Mouse (Mus musculus): ENCODE results near the gene Adgrd1. TPM values are rescaled to one million over a fixed set of nuclear protein-coding genes. Genes with fewer than 3 reads are reported as not detected.

The Adgrd1 gene
- polyA plus RNA-seq, 1 experiment from 2014 or later = 0.96 TPM

GRCm38 (mm10) chr5:129155902-129156311 is 59.4 kb downstream of the Adgrd1 start:
- WGBS = 30% methylated on average over 9 of the region's 9 CpGs
- H3K27me3 ChIP-seq (ENCODE audit: insufficient read depth, low read length) = no peaks in the 10 kb centered on the region
- H3K4me3 ChIP-seq (replicated peaks; ENCODE audit: low read depth, low read length) = no peak overlapping the region
- no peaks in the 10 kb centered on the region for H3K9me3 ChIP-seq (replicated peaks; ENCODE audit: low read length)
- H3K9ac ChIP-seq (ENCODE audit: low read depth, low read length) = no peak overlapping the region
- no peak for TF ChIP-seq CTCF (IDR thresholded peaks at IDR 0.05; ENCODE audit: low read depth)
- DNase-seq (ENCODE audit: low spot score) (no peak), ATAC-seq (replicated peaks; ENCODE audit: low FRiP score, low read depth) (no peak)
- no peak overlapping the region for H3K4me2 ChIP-seq (ENCODE audit: low read length)
- H3K27ac ChIP-seq = no peak overlapping the region
- H3K4me1 ChIP-seq (replicated peaks; ENCODE audit: insufficient read depth, low read length) = no peaks in the 10 kb centered on the region
- H3K36me3 ChIP-seq (ENCODE audit: insufficient read depth, low read length) = no peaks in the 10 kb centered on the region

DNA sequence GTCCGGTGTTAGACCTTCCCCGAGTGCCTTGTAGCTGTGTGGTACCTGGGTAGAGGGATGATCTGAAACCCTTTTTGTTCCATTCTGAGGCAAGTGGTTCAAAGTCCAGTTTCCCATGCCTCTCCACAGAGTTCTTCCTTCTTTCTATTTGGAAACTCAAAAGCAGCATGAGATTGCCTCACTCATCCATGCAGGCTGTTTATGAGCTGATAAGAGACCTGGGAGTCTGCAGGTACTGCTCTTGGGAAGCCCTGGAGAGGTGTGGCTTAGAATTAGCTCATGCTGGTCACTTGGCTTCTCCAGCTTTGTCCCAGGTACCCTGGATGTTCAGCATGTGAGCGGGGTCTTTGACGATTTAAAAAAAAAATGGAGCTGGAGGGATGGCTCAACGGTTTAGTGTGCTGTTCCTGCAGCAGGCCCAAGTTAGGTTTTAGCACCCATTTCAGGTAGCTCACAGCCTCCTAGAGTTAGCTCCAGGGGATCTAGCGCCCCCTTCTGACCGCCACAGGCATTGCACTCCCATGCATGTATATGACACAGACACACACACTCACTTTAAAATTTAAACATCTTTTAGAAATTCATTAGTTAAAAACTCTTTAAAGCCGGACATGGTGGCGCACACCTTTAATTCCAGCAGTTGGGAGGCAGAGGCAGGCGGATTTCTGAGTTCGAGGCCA is 65.0 kb downstream of the Adgrd1 start:
- Histone ChIP-seq H3K27ac (no peak overlapping the region), H3K9ac (ENCODE audit: low read depth, low read length) (no peak overlapping the region)

GRCm38 (mm10) chr5:129163416-129163815 is 66.9 kb downstream of the Adgrd1 start:
- Histone ChIP-seq H3K4me2 (ENCODE audit: low read length) (no peak overlapping the region), H3K9ac (ENCODE audit: low read depth, low read length) (no peak overlapping the region), H3K9me3 (replicated peaks; ENCODE audit: low read length) (no peaks in the 10 kb centered on the region), H3K4me1 (replicated peaks; ENCODE audit: insufficient read depth, low read length) (peaks cover 19% of the 10 kb centered on the region; the same call in 1 of the 2 replicates), H3K36me3 (ENCODE audit: insufficient read depth, low read length) (no peaks in the 10 kb centered on the region), H3K4me3 (replicated peaks; ENCODE audit: low read depth, low read length) (no peak overlapping the region), H3K27me3 (ENCODE audit: insufficient read depth, low read length) (no peaks in the 10 kb centered on the region), H3K27ac (peak overlapping the region; percentile 74)
- DNase-seq (ENCODE audit: low spot score) (no peak), ATAC-seq (replicated peaks; ENCODE audit: low FRiP score, low read depth) (no peak)
- 70% methylated on average over 8 of the region's 8 CpGs for WGBS
- TF ChIP-seq CTCF (IDR thresholded peaks at IDR 0.05; ENCODE audit: low read depth) = no peak

More for the DNA sequence above, 65.0 kb downstream of the Adgrd1 start:
- Histone ChIP-seq H3K36me3 (ENCODE audit: insufficient read depth, low read length) (no peaks in the 10 kb centered on the region), H3K4me3 (replicated peaks; ENCODE audit: low read depth, low read length) (no peak overlapping the region), H3K27me3 (ENCODE audit: insufficient read depth, low read length) (no peaks in the 10 kb centered on the region), H3K9me3 (replicated peaks; ENCODE audit: low read length) (no peaks in the 10 kb centered on the region), H3K4me2 (ENCODE audit: low read length) (no peak overlapping the region), H3K4me1 (replicated peaks; ENCODE audit: insufficient read depth, low read length) (peaks cover 19% of the 10 kb centered on the region; the same call in 1 of the 2 replicates)
- 79% methylated on average over 11 of the region's 11 CpGs for WGBS
- DNase-seq (ENCODE audit: low spot score) (no peak), ATAC-seq (replicated peaks; ENCODE audit: low FRiP score, low read depth) (no peak)
- peak; percentile 50 for TF ChIP-seq CTCF (IDR thresholded peaks at IDR 0.05; ENCODE audit: low read depth)

GRCm38 (mm10) chr5:129164091-129164490 is 67.5 kb downstream of the Adgrd1 start:
- Histone ChIP-seq H3K36me3 (ENCODE audit: insufficient read depth, low read length) (no peaks in the 10 kb centered on the region), H3K9ac (ENCODE audit: low read depth, low read length) (no peak overlapping the region), H3K9me3 (replicated peaks; ENCODE audit: low read length) (no peaks in the 10 kb centered on the region), H3K27ac (peak overlapping the region; percentile 74), H3K27me3 (ENCODE audit: insufficient read depth, low read length) (no peaks in the 10 kb centered on the region), H3K4me2 (ENCODE audit: low read length) (no peak overlapping the region), H3K4me3 (replicated peaks; ENCODE audit: low read depth, low read length) (no peak overlapping the region), H3K4me1 (replicated peaks; ENCODE audit: insufficient read depth, low read length) (peaks cover 19% of the 10 kb centered on the region)
- peak; percentile 72 for DNase-seq (ENCODE audit: low spot score)
- TF ChIP-seq CTCF (IDR thresholded peaks at IDR 0.05; ENCODE audit: low read depth) = no peak
- 5% methylated on average over 10 of the region's 10 CpGs for WGBS
- no peak for ATAC-seq (replicated peaks; ENCODE audit: low FRiP score, low read depth)

DNA sequence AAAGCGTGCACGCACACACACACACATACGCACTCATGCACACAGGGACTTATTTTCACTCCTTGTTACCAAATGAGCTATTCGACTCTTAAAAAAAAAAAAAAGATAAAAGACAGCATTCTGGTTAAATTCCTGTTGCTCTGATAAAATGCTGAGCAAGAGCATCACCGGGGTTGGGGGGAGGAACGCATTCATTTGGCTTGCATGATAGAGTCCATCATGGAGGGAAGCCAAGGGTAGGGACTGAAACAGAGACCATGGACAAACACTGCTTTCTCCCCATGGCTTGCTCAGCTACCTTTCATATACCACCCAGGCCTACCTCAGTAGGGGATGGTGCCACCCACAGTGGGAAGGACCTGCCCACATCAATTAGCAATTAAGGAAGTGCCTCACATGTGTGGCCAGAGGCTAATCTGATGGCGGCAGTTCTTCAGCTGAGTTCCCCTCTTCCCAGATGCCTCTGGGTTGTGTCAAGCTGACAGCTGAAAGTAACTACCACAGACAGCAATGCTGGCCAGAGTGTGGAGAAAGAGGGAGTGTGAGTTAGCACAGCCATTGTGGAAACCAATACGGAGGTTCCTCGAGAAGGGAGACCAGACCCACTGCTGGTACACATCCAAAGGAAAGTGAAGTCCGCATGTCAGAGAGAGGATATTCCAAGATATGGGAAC is 68.5 kb downstream of the Adgrd1 start:
- DNase-seq (ENCODE audit: low spot score) (peak; percentile 59), ATAC-seq (replicated peaks; ENCODE audit: low FRiP score, low read depth) (no peak)
- H3K4me2 ChIP-seq (ENCODE audit: low read length) = no peak overlapping the region

DNA sequence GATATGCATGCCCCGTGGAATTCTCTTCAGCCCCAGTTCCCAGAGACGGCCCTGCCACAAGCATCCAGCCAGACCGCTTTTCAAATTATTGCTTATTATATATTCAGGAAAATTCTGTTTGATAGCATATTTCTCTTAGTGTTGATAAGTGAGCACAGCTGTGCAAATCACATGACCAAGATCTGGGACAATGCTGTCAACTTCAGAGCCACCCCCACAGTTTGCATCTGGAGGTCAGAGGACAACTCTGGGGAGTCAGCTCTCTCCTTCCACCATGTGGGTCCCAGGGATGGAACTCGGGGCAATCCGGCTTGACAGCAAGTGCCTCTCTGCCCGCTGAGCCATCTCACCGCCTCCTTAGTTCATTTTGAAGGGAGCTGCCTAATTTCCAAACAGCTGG is 69.0 kb downstream of the Adgrd1 start:
- no peaks in the 10 kb centered on the region for H3K27me3 ChIP-seq (ENCODE audit: insufficient read depth, low read length)
- H3K9me3 ChIP-seq (replicated peaks; ENCODE audit: low read length) = no peaks in the 10 kb centered on the region
- no peaks in the 10 kb centered on the region for H3K36me3 ChIP-seq (ENCODE audit: insufficient read depth, low read length)
- no peak overlapping the region for H3K4me3 ChIP-seq (replicated peaks; ENCODE audit: low read depth, low read length)
- no peak for ATAC-seq (replicated peaks; ENCODE audit: low FRiP score, low read depth)
- peak; percentile 28 for DNase-seq (ENCODE audit: low spot score)
- peak overlapping the region; percentile 74 for H3K27ac ChIP-seq
- TF ChIP-seq CTCF (IDR thresholded peaks at IDR 0.05; ENCODE audit: low read depth) = no peak
- WGBS = 46% methylated on average over 7 of the region's 7 CpGs
- H3K4me1 ChIP-seq (replicated peaks; ENCODE audit: insufficient read depth, low read length) = peaks cover 28% of the 10 kb centered on the region
- H3K4me2 ChIP-seq (ENCODE audit: low read length) = no peak overlapping the region
- no peak overlapping the region for H3K9ac ChIP-seq (ENCODE audit: low read depth, low read length)

More for the DNA sequence above, 68.5 kb downstream of the Adgrd1 start:
- Histone ChIP-seq H3K27ac (peak overlapping the region; percentile 74), H3K9ac (ENCODE audit: low read depth, low read length) (no peak overlapping the region), H3K4me1 (replicated peaks; ENCODE audit: insufficient read depth, low read length) (peaks cover 28% of the 10 kb centered on the region), H3K36me3 (ENCODE audit: insufficient read depth, low read length) (no peaks in the 10 kb centered on the region), H3K9me3 (replicated peaks; ENCODE audit: low read length) (no peaks in the 10 kb centered on the region), H3K27me3 (ENCODE audit: insufficient read depth, low read length) (no peaks in the 10 kb centered on the region), H3K4me3 (replicated peaks; ENCODE audit: low read depth, low read length) (no peak overlapping the region)
- WGBS = 71% methylated on average over 10 of the region's 10 CpGs
- no peak for TF ChIP-seq CTCF (IDR thresholded peaks at IDR 0.05; ENCODE audit: low read depth)

Data from kidney, postnatal 0 days (tissue).